ENCODE assay signal across 16 mouse cellular contexts in the genomic region with DNA sequence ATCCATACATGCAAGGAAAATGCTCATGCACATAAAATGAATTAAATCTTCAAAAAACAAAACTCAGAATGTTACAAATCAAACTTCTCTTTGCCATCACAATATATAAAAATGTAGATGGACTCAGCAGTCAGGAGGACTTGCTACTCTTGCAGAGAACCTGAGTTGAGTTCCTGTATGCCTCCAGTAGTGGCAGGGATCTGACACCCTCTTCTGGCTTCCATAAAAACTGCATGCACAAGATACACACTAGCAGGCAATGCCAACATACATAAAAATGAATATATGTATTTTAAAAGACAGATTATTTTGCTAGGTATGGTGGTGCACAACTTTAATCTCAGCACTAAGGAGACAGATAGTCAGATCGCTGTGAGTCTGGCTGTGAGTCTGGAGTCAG. TPM values are rescaled to one million over a fixed set of nuclear protein-coding genes. Genes with fewer than 3 reads are reported as not detected.
A peak's percentile ranks its signal among the peaks of the same experiment; 100 is the strongest.
DNase-seq lines count a peak whose midpoint lies in the region; ATAC-seq and TF ChIP-seq lines count a peak whose summit lies in the region.
"Had no signal": no experiment of that assay in that cellular context is flagged by ENCODE, and none has a peak within 500 bp of the region (broad histone marks: within the 10 kb centered on the region; RNA-seq: fewer than 3 reads in every experiment).

No protein-coding gene starts in this region.

- ATAC-seq in frontal cortex, adult (ENCODE audit: low TSS enrichment): no peak
- ATAC-seq in kidney, embryonic 14.5 days (ENCODE audit: low FRiP score, low TSS enrichment): no peak
- ATAC-seq: hindbrain, embryonic 16.5 days; midbrain, embryonic 13.5 days had no signal

- TF ChIP-seq POLR2A in cerebellum, adult 2 months (IDR thresholded peaks at IDR 0.05; ENCODE audit: borderline replicate concordance, insufficient read depth, low read length): no peak
- TF ChIP-seq POLR2A in kidney, adult 2 months (IDR thresholded peaks at IDR 0.05; ENCODE audit: low read depth, low read length): no peak

- H3K4me3 ChIP-seq in cerebellum, adult 2 months (replicated peaks; ENCODE audit: insufficient read depth, low read depth, low read length): no peak overlapping the region
- no peak overlapping the region for H3K4me3 ChIP-seq in kidney, adult 2 months (ENCODE audit: insufficient read depth, low read depth, low read length)
- no peak overlapping the region for H3K4me3 ChIP-seq in kidney, embryonic 14.5 days (ENCODE audit: low read length)
- H3K4me3 ChIP-seq: lung, embryonic 15.5 days; midbrain, embryonic 13.5 days; neural tube, embryonic 12.5 days had no signal

- no peaks in the 10 kb centered on the region for H3K36me3 ChIP-seq in kidney, adult 2 months (ENCODE audit: control insufficient read depth, insufficient read depth, low read length)
- peaks cover 9% of the 10 kb centered on the region; the same call in 1 of the 2 replicates for H3K36me3 ChIP-seq in kidney, embryonic 14.5 days (ENCODE audit: control insufficient read depth, insufficient read depth, low read length)

- no peak overlapping the region for H3K27ac ChIP-seq in cerebellum, adult 2 months (ENCODE audit: insufficient read depth, low read length)
- no peak overlapping the region for H3K27ac ChIP-seq in kidney, adult 2 months (ENCODE audit: insufficient read depth, low read depth, low read length)
- H3K27ac ChIP-seq in kidney, embryonic 14.5 days (ENCODE audit: low read depth, low read length): no peak overlapping the region
- H3K27ac ChIP-seq: lung, embryonic 15.5 days; midbrain, embryonic 13.5 days; neural tube, embryonic 12.5 days had no signal

- peak; percentile 20; the same call in 1 of the 2 replicates for TF ChIP-seq CTCF in cerebellum, adult 2 months (IDR thresholded peaks at IDR 0.05; ENCODE audit: borderline replicate concordance, insufficient read depth, low read depth, low read length)
- TF ChIP-seq CTCF in kidney, adult 2 months (conservative IDR thresholded peaks at IDR 0.05; ENCODE audit: insufficient read depth, insufficient read length, low read depth, low read length): peak; percentile 41

- H3K9me3 ChIP-seq in kidney, embryonic 14.5 days (ENCODE audit: control insufficient read depth, low read length): no peaks in the 10 kb centered on the region
- H3K9me3 ChIP-seq: lung, embryonic 15.5 days; midbrain, embryonic 13.5 days had no signal

- H3K4me2 ChIP-seq in kidney, embryonic 14.5 days (replicated peaks; ENCODE audit: low read depth, low read length): no peak overlapping the region
- H3K4me2 ChIP-seq: lung, embryonic 15.5 days; midbrain, embryonic 13.5 days; neural tube, embryonic 12.5 days had no signal

- 86% methylated on average over 1 of the region's 1 CpGs for WGBS in cerebellum, adult 2 months
- WGBS in kidney, adult 2 months: 96% methylated on average over 1 of the region's 1 CpGs
- WGBS in kidney, embryonic 14.5 days: 96% methylated on average over 1 of the region's 1 CpGs

- no peak for DNase-seq in cerebellum, adult 2 months
- no peak for DNase-seq in cerebellum, postnatal 4 days (ENCODE audit: low spot score in 2 of 2)
- DNase-seq in kidney, adult 2 months: peak; percentile 22
- no peak for DNase-seq in kidney, postnatal 14 days
- peak; percentile 19 for DNase-seq in lung, postnatal 36 days
- no peak for DNase-seq in lung, adult 18-20 months
- DNase-seq: cerebellum, adult 11-12 months; embryo, embryonic 11 days; heart, postnatal 10 days; layer of hippocampus, postnatal 36 days had no signal

- no peaks in the 10 kb centered on the region; the same call in 1 of the 2 replicates for H3K4me1 ChIP-seq in cerebellum, adult 2 months (ENCODE audit: control insufficient read depth, insufficient read depth, low read length)
- no peaks in the 10 kb centered on the region for H3K4me1 ChIP-seq in kidney, adult 2 months (ENCODE audit: control insufficient read depth, insufficient read depth, low read length)
- no peaks in the 10 kb centered on the region for H3K4me1 ChIP-seq in kidney, embryonic 14.5 days (ENCODE audit: control insufficient read depth, insufficient read depth, low read length)
- H3K4me1 ChIP-seq: lung, embryonic 15.5 days; midbrain, embryonic 13.5 days; neural tube, embryonic 12.5 days had no signal

- H3K9ac ChIP-seq in kidney, embryonic 14.5 days (ENCODE audit: low read depth, low read length): no peak overlapping the region
- H3K9ac ChIP-seq: lung, embryonic 15.5 days; midbrain, embryonic 13.5 days; neural tube, embryonic 12.5 days had no signal

- no peaks in the 10 kb centered on the region for H3K27me3 ChIP-seq in cerebellum, adult 2 months (ENCODE audit: control insufficient read depth, insufficient read depth, low read length)
- H3K27me3 ChIP-seq in kidney, adult 2 months (replicated peaks; ENCODE audit: control insufficient read depth, insufficient read depth, low read length): no peaks in the 10 kb centered on the region
- H3K27me3 ChIP-seq in kidney, embryonic 14.5 days (ENCODE audit: control insufficient read depth, insufficient read depth, low read length): no peaks in the 10 kb centered on the region
- H3K27me3 ChIP-seq: lung, embryonic 15.5 days; midbrain, embryonic 13.5 days; neural tube, embryonic 12.5 days had no signal

RNA-seq across cellular contexts. Expression of a gene that starts 45.3 kb away (rescaled TPM):
- polyA plus RNA-seq in cerebellum, adult 2 months (2012; rRNA removed): 33.8 and 38.5 TPM in 2 replicates
- 21.6 and 27.1 TPM in 2 replicates for polyA plus RNA-seq in kidney, adult 2 months (2012; rRNA removed)
- 47.2 and 55.0 TPM in 2 replicates for polyA plus RNA-seq in kidney, embryonic 14.5 days (2014; fragmentation: Nextera tagmentation; extraction: Ambion mirVana)

Comparison
In these comparisons a context has a peak if more than half of its experiments do, and no peak if none do; other contexts are left out.
1. DNase-seq: peak in kidney, adult 2 months (single experiment) and lung, postnatal 36 days (single experiment); none in cerebellum, adult 2 months (0 of 2), cerebellum, postnatal 4 days (0 of 2), kidney, postnatal 14 days (single experiment) and lung, adult 18-20 months (0 of 2).